20 mouse cellular contexts compared by ENCODE assay signal in the genomic region with DNA sequence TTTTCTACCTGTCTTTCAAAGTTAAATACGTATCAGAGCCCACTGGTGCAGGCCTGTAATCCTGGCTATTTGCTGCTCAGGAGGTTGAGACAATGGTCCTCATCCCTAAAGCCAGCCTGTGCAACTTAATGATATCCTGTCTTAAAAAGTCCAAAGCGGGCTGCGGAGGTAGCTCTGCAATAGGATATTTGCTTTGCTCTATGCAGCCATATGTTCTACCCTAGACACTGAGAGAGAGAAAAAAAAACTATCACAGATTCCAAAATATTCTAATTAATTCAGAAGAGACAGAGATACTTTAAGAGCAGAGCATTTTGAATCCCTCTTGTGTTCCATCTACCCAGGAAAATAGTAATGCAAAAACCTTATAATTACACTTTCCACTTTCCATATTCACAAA. TPM values are rescaled to one million over a fixed set of nuclear protein-coding genes. Genes with fewer than 3 reads are reported as not detected.
DNase-seq lines count a peak whose midpoint lies in the region; ATAC-seq and TF ChIP-seq lines count a peak whose summit lies in the region.
"Had no signal": no experiment of that assay in that cellular context is flagged by ENCODE, and none has a peak within 500 bp of the region (broad histone marks: within the 10 kb centered on the region; RNA-seq: fewer than 3 reads in every experiment).

No protein-coding gene starts in this region.

- no peak overlapping the region for H3K4me3 ChIP-seq in cortical plate, adult 2 months (ENCODE audit: insufficient read depth, low read length)

- no peak for TF ChIP-seq CTCF in cortical plate, adult 2 months (IDR thresholded peaks at IDR 0.05; ENCODE audit: extremely low read depth, insufficient read depth, low read length)

- peak; percentile 60 for ATAC-seq in frontal cortex, adult (ENCODE audit: low TSS enrichment)
- ATAC-seq: activated CD4-positive, CD25-positive, alpha-beta regulatory T cell, adult 4 months; CD4-positive, CD25-positive, alpha-beta regulatory T cell, adult 4 months; Patski had no signal

- peaks cover 4% of the 10 kb centered on the region for H3K4me1 ChIP-seq in cortical plate, adult 2 months (ENCODE audit: control insufficient read depth, insufficient read depth, low read length)

- TF ChIP-seq POLR2A in cortical plate, adult 2 months (IDR thresholded peaks at IDR 0.05; ENCODE audit: extremely low read depth, insufficient read depth, low read length) = no peak

- DNase-seq in frontal cortex, postnatal 36 days (ENCODE audit: low spot score in 2 of 2) = no peak
- DNase-seq in brain, adult 2 months (ENCODE audit: low read depth, low spot score) = peak; percentile 32
- DNase-seq in adrenal gland, postnatal 14 days = no peak
- no peak for DNase-seq in natural killer cell, adult 2 months (ENCODE audit: low spot score in 2 of 2)
- DNase-seq: adrenal gland, adult 2 months; adrenal gland, adult 8-10 months; adrenal gland, postnatal 10 days; adrenal gland, postnatal 25 days; adrenal gland, postnatal 36 days; B cell, adult 2 months; cerebellum, adult 11 months; cerebellum, adult 11-12 months; cerebellum, adult 18-20 months; cerebellum, adult 2 months; cerebellum, adult 8-10 months had no signal

- H3K27ac ChIP-seq in cortical plate, adult 2 months (ENCODE audit: insufficient read depth, low read length) = 0 out of 2 replicates have a peak overlapping the region, but pooled peaks have one; percentile 42

RNA-seq across cellular contexts. Expression of a gene that starts 44.9 kb away (rescaled TPM):
- polyA plus RNA-seq in cortical plate, adult 2 months (2012; rRNA removed) = 3.9 TPM in 2 replicates
- 8.3 and 9.3 TPM in 2 replicates for total RNA-seq in adrenal gland, postnatal 14 days (2021)
